Mouse (Mus musculus) T-helper 17 cell (primary cell): ENCODE results near the gene Mrpl30.

Experiments used
- in situ Hi-C, 2 experiments: fragments of 300-600 bp; cut with MboI, MseI; formaldehyde crosslinking; loops; 1 replicate in 1 of 2; 2 replicates in 1 of 2; pipeline ENCODE4 v1.15.1; 2025; ENCODE audit warnings: high pct_unique_total_duplicates in 2 of 2

Mrpl30 gene

DNA sequence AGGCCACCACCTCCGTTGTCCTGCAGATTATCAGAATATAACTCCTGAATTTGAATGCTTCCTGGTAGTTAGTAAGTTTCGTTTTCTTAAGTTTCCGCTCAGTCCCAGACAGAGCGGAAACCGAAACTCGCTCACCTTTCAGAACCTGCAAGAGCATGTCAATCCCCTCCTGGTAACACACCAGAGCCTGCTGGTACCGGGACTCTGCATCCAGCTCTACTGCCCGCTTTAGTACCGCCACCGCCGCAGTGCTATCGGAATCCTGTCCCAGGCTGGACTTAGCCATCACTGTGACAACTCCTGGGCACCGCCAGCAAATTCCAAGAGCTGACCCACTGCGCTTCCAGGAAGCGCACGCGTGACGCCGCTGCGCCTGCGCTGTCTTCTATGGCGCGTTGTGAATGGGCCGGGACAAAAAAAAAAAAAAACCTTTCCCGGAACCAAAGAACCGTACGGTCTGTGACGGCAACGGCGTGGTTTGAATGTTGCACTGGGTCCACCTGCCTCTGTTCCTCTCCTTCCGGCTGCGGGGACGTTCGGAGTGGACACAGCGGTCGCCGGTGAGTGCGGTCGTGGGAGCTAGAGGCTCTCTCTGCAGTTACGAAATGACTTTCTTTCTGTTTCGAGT lies at the start of gene Mrpl30, which contains the start of gene Mitd1:
Gene Mrpl30, plus strand, starts transcription at position 453 of the 628 bp plus-strand sequence.
Gene Mitd1, minus strand, starts transcription at position 387 of the 628 bp plus-strand sequence.
- in situ Hi-C loops: no loop called here

DNA sequence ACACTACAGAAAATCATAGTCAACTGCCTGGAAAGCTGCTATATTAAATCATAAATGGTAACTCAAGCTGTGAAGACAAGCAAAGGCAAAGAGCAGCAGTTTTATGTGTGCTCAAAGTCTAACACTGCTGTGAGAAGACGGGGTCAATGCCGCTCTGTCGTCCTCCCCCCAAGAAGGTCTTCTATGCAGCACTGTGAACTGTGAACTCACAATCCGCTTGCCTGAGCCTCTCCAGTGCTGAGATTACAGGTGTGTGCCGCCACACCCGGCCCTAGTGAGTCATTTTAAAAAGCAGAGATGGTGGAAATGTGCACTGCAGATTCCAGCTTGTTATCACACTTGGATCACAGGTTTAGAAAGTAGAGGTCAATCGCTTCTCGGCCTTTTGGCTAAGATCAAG lies 43.4 kb upstream of the Mrpl30 start:
- in situ Hi-C loops: no loop called here

DNA sequence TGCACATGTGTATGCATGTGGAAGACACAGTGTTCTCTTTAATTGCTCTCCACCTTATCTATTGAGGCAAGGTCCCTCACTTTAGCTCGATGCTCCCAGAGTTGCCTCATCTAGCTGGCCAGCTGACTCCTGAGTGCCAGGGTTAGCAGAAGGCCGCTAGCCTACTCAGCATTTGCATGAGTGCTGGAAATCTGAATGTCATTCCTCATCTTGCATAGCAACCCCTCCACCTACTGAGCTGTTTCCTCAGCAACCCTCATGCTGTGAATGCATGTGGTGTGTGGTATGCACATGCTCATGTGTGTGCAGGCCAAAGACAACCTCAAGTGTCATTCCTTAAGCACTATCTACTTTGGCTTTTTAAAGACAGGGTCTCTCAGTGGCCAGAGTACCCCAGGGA lies 39.6 kb upstream of the Mrpl30 start:
- in situ Hi-C loops: loop anchor here in 1 of 2 experiments (25.0 kb wide), 1 partner anchor 938 kb away; no protein-coding TSS in a partner anchor

DNA sequence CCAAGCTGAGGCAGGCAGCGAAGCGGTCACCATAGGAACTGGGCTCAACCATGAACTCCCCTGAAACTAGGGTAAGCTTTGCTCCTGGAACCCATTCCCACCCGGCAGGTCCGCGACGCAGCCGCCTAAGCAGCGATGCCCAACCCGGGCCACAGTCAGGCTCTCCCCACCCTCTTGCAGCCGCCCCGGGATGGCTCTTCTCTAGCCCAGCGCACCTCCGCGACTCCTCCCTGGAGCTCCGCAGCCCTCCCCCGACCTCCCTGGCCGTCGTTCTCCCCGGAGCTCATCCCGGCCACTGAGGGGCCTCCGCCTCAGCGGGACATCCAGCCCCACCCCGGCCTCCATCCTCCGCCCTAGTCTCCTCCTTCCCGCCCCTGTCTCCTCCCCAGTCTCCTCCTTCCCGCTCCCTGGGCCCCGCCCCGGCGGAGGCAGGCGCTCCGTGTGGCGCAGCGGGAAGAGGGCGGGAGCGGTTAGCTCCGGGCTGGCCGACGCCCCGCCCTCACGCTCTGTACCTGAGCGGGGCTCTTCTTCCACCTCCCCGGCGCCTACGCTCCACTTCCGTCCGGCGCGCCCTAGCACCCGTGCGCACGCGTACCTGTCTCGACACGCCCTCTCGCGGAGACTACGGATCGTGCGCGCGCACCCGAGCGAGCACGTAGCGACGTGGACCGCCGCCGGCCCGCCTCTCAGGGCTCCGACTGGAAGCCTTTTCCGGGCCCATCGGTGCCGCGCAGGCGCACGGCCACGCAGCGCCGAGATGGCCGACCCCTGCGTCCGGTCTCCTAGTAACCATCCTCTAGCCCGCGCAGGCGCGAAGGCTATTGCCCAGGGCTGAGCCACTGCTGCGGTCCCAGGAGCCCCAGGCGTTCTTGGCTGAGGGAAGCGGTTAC lies 25.5 kb upstream of the Mrpl30 start:
- in situ Hi-C loops: loop anchor here (5.0 to 25.0 kb wide), 2 partner anchors 187 to 952 kb away; no protein-coding TSS in a partner anchor

DNA sequence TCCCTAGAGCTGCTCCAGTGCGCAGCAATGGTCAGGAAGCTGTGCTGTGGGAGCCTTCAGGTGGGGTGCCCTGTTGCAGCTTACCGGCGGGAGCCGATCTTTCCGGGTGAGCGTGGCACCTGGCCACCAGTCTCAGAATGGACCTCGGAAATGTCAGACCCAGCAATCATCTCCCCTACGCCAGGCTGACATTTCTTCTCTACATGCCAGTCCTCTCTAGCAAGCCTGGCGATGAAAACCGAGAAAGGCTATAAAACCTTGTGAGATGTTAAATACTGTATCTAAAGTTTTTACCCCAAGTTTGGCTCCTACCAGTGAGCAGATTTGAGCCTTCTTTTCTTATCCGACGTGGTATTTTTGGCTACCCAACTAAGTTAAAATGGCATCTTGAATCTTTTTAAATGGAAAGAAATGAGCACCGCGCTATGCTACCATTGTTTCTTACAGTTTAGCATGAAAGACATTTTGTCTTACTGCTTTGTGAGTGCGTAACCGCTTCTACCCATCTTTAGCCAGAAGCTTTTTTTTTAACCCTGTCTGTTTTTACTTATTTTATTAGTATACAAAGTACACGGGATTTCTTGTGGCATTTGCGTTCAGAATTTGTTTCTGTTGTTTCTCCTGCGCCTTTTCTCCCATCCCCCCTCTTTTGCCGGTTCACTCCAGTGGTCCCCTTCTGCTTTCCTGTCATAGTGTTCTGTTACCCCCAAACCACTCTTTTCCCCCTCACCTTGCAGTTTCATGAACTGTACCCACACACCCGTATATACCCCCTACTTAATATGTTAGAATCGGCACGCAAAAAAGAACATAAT lies 24.7 kb upstream of the Mrpl30 start:
- in situ Hi-C loops: loop anchor here (5.0 to 25.0 kb wide), 2 partner anchors 188 to 953 kb away; no protein-coding TSS in a partner anchor

DNA sequence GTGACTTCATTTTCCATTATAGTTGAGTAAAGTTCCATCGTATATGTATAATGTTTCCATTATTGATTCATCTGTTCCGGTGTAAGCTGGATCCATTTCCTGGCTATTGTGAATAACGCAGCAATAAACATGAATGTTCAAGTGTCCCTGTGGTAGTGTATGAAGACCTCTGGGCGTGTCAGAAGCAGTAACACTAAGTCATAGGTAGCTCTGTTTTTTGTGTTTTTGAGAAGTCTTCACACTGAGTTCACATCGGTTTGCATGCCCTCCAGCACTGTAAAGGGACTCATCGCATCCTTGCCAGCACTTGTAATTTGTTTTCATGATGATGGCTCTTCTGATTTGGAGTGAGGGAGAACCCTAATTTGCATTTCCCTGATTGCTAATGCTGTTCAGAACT lies 24.0 kb upstream of the Mrpl30 start, which contains the start of gene Tsga10:
Gene Tsga10, minus strand, starts transcription at position 144 of the 400 bp plus-strand sequence.
- in situ Hi-C loops: loop anchor here (5.0 to 25.0 kb wide), 2 partner anchors 189 to 954 kb away; no protein-coding TSS in a partner anchor

DNA sequence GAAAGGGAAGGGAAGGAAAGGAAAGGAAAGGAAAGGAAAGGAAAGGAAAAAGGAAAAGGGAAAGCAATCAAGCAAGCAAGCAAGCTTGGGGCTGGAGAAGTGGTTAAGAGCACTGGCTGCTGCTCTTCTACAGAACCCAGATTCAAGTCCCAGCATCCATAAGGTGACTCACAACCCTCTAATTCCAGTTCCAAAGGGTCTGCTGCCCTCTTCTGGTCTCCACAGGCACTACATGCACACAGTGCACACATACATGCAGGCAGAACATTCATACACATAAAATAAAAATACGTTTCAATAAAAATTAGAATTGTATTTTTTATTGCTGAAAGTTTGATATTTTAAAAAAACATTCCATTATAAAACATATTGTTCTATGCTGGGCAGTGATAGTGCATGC lies 23.2 kb upstream of the Mrpl30 start:
- in situ Hi-C loops: loop anchor here (5.0 to 25.0 kb wide), 2 partner anchors 190 to 955 kb away; no protein-coding TSS in a partner anchor

DNA sequence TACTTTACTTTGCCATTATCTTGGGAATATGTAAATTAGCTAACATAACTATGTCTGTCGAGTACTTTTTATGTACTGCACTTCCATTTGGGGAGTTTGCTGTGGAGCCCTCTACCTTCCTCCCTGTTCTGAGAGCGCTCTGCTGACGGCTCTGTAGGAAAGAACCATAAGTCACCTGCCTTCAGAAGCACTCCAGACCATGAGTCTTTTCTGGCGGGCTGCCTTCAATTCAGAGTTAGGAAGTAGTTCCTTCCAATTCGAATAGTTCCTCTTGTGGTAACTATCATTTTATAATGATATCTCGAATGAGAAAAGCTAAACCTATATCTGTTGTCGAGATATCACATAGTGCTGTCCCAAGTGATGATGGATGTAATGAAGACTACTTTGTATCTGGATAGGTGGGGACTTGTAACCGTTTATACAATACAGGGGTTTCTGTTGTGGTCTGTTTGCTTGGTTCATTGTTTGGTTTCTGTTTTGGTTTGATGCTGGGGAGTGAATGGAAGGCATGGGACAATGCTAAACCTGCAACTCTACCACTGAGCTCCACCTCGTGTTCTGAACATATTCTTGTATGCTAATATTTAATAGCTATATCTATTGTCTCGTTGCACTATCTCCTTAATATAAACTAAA lies 22.5 kb upstream of the Mrpl30 start:
- in situ Hi-C loops: loop anchor here (5.0 to 25.0 kb wide), 2 partner anchors 191 to 956 kb away; no protein-coding TSS in a partner anchor

DNA sequence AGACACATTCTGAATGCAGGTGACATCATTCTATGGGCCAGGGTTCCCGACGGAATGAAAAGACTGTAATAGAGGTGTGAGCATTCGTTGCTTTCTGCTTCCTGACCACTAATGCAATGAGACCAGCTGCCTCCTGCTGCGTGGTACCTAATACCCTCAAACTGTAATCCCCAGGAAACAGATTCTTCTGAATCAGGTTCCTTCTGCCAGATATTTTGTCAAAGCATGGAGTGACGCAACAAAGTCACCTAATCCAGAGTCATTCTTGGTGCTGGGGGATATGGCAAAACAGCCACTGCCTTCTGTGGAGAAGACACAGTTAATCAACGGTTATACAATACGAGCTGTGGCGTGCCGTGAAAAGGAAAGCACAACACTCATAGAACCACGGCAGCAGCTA lies 21.6 kb upstream of the Mrpl30 start:
- in situ Hi-C loops: loop anchor here (5.0 to 25.0 kb wide), 2 partner anchors 191 to 956 kb away; no protein-coding TSS in a partner anchor

DNA sequence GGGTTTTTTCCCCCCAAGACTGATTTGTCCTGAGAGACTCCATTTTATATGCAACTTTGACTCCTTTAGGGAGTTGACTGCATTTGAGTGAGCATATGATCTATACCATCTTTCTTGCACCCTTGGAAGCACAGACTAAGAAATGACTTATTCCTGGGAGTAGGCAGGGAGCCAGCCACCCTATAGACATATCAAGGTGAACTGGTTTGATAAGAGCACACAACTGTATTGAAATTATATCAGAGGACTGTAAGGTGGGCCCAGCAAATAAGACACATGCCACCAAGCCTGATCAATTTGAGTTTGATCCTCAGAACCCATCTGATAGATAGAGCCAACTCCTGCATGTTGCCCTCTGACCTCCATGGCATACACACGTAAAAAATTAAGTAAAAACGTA lies 20.9 kb upstream of the Mrpl30 start:
- in situ Hi-C loops: loop anchor here (5.0 to 25.0 kb wide), 2 partner anchors 192 to 957 kb away; no protein-coding TSS in a partner anchor

DNA sequence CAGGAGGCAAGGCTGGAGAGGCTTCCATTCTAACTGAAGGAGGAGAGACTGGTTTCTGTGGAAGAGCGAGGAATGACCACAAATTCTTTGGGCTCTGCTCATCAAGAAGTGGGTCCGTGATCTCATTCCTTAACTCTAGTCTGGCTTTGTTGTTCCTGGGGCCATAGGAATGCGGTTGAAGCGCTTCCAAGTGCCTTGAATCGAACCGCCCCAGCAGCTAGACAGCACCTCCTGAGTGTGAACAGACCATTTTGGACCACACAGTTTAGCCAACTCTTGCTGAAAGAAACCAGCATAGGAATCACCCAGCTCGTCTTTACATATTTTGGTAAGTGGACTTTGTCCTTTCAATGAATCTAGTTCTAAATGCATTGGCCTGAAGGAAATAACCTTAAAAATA lies 18.6 kb upstream of the Mrpl30 start, which contains the start of gene Lipt1:
Gene Lipt1, plus strand, starts transcription at position 35 of the 400 bp plus-strand sequence.
- in situ Hi-C loops: loop anchor here in 1 of 2 experiments (10.0 to 25.0 kb wide), 2 partner anchors 567 to 959 kb away; no protein-coding TSS in a partner anchor

DNA sequence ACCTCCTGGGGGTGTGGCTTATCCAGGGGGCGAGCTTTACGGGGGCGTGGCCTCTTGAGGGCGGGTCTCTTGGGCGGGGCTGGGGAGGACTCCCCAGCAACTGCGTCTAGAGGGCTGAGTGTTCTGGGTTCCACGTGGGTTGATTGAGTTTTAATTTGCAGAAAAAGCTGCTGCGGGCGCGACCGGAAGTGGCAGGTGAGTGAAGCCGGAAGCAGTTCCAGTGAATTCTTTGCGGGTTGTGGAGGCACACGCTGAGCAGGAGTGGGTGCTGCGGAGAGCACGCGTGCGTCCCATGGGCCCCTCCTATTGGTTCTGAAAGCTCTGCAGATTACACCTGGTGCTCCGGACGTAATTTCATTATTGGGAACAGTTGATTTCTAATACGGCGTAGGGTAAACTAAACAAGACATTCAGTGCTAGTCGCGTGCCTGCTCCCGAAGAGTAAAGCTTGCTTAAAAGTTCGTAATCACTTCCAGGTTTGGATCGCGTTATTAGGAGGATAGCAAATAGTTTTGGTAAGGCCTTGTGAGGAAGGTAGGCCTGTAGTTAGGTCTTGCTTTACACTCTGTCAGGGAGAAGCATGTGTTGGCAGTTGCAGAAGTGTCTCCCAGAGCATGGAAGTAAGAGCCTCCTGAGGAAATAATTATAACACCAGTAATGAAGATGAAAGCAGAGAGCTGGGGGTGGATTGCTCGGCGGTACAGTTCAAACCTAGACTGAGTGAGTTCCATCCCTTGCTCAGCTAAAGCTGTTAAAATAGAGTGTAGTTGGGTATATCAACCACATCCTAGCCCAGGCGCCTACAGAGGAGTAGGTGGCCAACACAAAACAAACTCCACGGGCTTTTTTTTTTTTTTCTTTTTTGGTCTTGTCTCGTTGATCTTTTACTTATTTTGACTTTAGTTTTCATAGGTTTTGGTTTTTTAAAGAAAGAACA lies 17.9 kb upstream of the Mrpl30 start:
- in situ Hi-C loops: loop anchor here in 1 of 2 experiments (10.0 to 25.0 kb wide), 2 partner anchors 568 to 960 kb away; no protein-coding TSS in a partner anchor

DNA sequence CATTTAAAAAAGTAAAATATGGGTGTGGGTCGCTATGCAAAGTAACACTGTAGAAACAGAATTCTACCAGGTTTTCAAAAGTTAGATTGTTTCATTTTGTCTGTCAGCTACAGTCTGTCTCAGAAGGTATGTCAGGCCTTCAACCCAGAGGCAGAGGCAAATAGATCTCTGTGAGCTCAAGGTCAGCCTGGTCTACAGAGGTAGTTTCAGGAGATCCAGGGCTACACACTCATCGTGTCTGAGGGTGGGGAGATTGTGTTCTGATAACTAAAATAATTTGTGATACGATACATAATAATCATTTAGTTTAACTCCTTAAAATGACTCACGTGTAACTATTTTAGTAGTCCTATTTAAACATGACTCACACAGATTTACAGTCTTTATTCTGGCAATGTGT lies 17.1 kb upstream of the Mrpl30 start:
- in situ Hi-C loops: loop anchor here in 1 of 2 experiments (10.0 to 25.0 kb wide), 2 partner anchors 568 to 961 kb away; no protein-coding TSS in a partner anchor

DNA sequence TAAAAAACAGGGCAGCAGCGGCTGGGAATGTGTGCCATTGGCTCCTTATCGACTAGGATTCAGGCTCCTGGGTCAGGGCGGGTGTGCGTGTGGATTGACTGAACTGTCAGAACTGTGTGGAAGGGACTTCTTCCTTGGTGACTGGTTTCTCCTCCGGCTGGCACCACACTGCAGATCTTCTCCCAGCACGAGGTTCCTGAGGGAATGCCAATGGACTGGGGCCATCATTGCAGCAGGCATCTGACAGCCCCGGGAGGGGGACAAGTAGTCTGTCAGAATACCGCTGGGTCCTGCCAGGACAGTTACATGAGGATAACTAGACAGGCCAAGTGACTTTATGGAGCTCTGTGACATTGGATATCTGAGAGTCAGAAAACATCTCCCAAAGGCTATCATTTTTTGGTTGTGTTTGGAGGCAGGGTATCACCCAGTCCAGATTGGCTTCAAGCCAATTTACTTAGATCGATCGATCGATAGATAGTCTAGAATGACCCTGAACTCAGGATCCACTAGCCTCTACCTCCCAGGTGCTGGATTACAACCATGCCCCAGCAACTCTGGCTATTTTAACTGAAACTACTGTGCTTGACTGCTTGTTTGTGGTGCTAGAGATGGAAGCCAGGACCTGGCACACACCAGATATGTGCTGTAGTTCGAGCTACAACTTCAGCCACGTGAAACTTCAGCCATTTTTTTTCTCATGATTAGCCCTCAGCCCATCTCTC lies 12.4 kb upstream of the Mrpl30 start:
- in situ Hi-C loops: loop anchor here (5.0 to 10.0 kb wide), 2 partner anchors 573 to 586 kb away; no protein-coding TSS in a partner anchor

DNA sequence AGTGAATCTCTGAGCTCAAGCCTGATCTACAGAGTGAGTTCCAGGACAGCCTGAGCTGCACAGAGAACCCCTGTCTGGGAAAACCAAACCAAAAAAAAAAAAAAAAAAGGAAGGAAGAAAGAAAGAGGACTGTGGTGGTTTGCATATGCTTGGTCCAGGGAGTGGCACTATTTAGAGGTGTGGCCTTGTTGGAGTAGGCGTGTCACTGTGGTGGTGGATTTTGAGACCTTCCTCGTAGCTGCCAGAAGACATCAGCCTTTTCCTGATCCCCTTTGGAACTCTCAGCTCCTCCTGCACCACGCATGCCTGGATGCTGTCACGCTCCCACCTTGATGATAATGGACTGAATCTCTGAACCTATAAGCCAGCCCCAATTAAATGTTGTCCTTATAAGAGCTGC lies 6.9 kb upstream of the Mrpl30 start:
- in situ Hi-C loops: no loop called here

DNA sequence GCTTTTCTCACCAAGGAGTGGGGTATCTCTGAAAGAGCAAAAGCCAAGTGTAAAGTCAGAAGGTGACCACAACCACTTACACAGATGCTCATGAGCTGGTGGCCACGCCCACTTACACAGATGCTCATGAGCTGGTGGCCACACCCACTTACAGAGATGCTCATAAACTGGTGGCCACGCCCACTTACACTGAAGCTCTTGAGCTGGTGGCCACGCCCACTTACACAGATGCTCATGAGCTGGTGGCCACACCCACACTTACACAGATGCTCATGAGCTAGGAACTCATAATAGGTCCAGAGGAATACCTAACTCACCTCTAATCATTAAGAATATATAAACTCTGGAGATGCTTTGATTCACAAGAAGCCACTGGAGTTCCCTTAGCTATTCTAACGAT lies 5.8 kb upstream of the Mrpl30 start:
- in situ Hi-C loops: no loop called here

DNA sequence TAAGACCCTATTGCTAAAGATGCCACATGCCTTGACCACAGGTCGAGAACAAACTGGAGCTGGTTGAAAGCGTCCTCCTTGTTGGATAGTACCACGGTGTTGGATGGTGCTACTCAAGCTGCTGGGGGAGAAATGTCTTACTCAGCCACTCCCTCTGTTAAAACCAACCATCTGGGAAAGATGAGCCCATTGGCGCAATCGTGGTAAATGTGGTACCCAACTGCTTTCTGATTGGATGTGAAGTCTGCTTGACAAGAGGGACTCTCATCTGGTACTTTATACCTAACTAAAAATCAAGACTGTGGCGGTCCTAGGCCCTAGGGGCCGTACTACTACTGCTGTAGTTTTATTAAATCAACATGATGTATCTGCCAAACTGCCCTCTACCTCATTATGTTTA lies 1.1 kb upstream of the Mrpl30 start:
- in situ Hi-C loops: no loop called here

DNA sequence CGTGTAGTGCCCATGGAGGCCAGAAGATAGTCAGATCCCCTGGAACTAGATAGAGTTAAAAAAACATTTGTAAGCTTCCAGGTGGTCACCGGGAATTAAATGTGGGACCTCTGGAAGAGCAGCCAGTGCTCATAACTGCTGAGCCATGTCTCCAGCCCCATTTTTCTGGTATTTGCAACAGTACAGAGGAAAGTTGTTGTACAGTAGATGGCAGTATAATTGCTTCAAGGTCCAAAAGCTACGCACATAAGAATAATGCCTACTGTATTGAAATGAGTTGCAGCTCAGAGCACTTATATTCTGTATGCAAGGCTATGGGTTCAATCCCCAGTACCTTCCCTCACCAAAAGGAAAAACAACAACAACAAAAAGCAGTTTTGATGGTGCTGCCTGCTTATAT lies 1.1 kb downstream of the Mrpl30 start:
- in situ Hi-C loops: no loop called here
